Mouse (Mus musculus) ES-E14 (cell line): ENCODE results near the gene Tm4sf1. TPM values are rescaled to one million over a fixed set of nuclear protein-coding genes. Genes with fewer than 3 reads are reported as not detected.

ENCODE experiments used
- DNase-seq: peaks from one replicate; pipeline ENCODE4 v3.0.0-alpha.2; 2013; ENCODE audit warnings: low read depth, low spot score
- H3K27ac ChIP-seq: 2 replicates; pipeline ENCODE4 v1.5.1; 2012; ENCODE audit warnings: low read depth, mild to moderate bottlenecking, low read length, moderate library complexity, mixed read lengths; ENCODE audit not compliant: poor library complexity, insufficient read depth, severe bottlenecking
- H3K36me3 ChIP-seq: 2 replicates; pipeline ENCODE4 v1.6.1; 2012; ENCODE audit warnings: mild to moderate bottlenecking, low read length, moderate library complexity, mixed read lengths; ENCODE audit not compliant: control insufficient read depth, poor library complexity, insufficient read depth, severe bottlenecking
- H3K4me1 ChIP-seq, 2 experiments: fragments of 150-350 bp in 1 of 2; sonication (generic) in 1 of 2; 2 replicates each; pipeline ENCODE4 v1.6.1; 2012; ENCODE audit warnings: low read length in 2 of 2, mild to moderate bottlenecking in 1 of 2, mixed read lengths in 1 of 2; ENCODE audit not compliant: control insufficient read depth in 2 of 2, insufficient read depth in 2 of 2, poor library complexity in 1 of 2
- H3K4me3 ChIP-seq, 2 experiments: fragments of 150-350 bp in 1 of 2; sonication (generic) in 1 of 2; 2 replicates each; pipeline ENCODE4 v1.5.1; 2012; ENCODE audit warnings: low read length in 2 of 2, low read depth in 1 of 2, mild to moderate bottlenecking in 1 of 2, mixed read lengths in 1 of 2; ENCODE audit not compliant: insufficient read depth in 1 of 2, poor library complexity in 1 of 2, severe bottlenecking in 1 of 2
- H3K9ac ChIP-seq: 2 replicates; pipeline ENCODE4 v1.6.1; 2012; ENCODE audit warnings: low read depth, mild to moderate bottlenecking, low read length, mixed read lengths; ENCODE audit not compliant: poor library complexity, insufficient read depth, severe bottlenecking
- H3K9me3 ChIP-seq: fragments of 150-350 bp; sonication (generic); 2 replicates; pipeline ENCODE4 v1.6.1; 2012; ENCODE audit warnings: low read depth, mild to moderate bottlenecking, low read length; ENCODE audit not compliant: control insufficient read depth, insufficient read depth
- CHD2 ChIP-seq: IDR thresholded peaks from 2 replicates; pipeline ENCODE4 v1.6.1; 2014; ENCODE audit warnings: mild to moderate bottlenecking, low read depth, low read length, inconsistent platforms
- HCFC1 ChIP-seq: IDR thresholded peaks from 2 replicates; pipeline ENCODE4 v1.6.1; 2012; ENCODE audit warnings: low read length, inconsistent platforms, borderline replicate concordance; ENCODE audit not compliant: insufficient read depth
- MAFK ChIP-seq: IDR thresholded peaks from 2 replicates; pipeline ENCODE4 v1.6.1; 2014; ENCODE audit warnings: mild to moderate bottlenecking, low read depth, low read length, inconsistent platforms; ENCODE audit not compliant: insufficient read depth
- ZC3H11A ChIP-seq: IDR thresholded peaks from 2 replicates; pipeline ENCODE4 v1.6.1; 2012; ENCODE audit warnings: low read depth, mild to moderate bottlenecking, inconsistent platforms, low read length, borderline replicate concordance
- ZNF384 ChIP-seq: IDR thresholded peaks from 2 replicates; pipeline ENCODE4 v1.6.1; 2012; ENCODE audit warnings: low read depth, low read length, inconsistent platforms
- in situ Hi-C, 2 experiments: fragments of 600-800 bp; cut with MboI; formaldehyde crosslinking; loops; one replicate each; pipeline ENCODE4 v1.15.1; 2025; ENCODE audit warnings: low sequenced_read_pairs in 2 of 2, inconsistent platforms in 1 of 2; ENCODE audit not compliant: unreplicated experiment in 2 of 2
- total RNA-seq: library from RNA; depleted of rRNA; stranded (reverse); fragments of 300-350 nt; gene quantifications from 2 replicates; pipeline ENCODE4 v1.2.3, GENCODE M21; 2012

The Tm4sf1 gene
- total RNA-seq, 1 experiment = 5.1 TPM

DNA sequence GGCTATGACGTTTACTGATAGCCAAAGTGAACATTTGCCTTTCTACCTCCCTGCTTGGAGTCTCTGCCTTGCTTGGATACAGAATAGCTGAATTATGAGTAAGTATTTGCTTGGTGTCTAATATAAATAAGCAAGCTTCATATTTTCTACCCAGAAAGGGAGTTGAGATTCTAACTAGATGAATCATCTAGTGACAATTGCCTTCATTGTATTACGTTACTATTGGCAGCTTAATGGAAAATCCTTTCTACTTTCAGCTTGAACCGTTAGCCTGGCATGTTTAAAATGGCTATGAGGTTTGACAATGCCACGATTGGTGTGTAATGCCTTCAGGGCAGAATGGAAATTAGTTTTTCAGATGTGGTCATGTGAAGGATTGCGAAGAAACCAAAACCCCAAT lies 2.7 kb upstream of the Tm4sf1 start:
- Histone ChIP-seq H3K27ac (no peak overlapping the region), H3K4me3 (no peak overlapping the region), H3K36me3 (no peaks in the 10 kb centered on the region), H3K4me1 (no peaks in the 10 kb centered on the region), H3K9ac (no peak overlapping the region), H3K9me3 (no peaks in the 10 kb centered on the region)
- TF ChIP-seq CHD2 (no peak), MAFK (no peak), HCFC1 (no peak), ZNF384 (no peak), ZC3H11A (no peak)
- no peak for DNase-seq
- in situ Hi-C loops = no loop called here

DNA sequence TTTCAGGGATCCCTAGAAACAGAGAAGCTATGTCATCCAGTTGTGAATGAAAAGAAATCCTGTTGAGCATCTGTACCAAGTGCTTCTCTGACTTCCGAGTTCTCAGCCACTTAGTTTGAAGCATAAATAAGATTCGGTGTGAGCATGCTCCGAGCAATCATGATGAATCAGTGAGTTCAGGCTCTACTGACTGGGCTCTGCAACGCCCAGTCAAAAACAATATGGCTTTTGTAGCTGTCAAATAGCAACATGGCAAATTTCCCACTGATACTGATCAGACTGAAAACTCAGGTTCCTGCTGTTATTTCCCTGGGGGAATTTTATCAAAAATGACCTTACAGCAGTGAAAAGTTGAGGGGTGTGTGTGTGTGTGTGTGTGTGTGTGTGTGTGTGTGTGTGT lies 2.3 kb upstream of the Tm4sf1 start:
- H3K27ac ChIP-seq = no peak overlapping the region
- H3K4me3 ChIP-seq = no peak overlapping the region

DNA sequence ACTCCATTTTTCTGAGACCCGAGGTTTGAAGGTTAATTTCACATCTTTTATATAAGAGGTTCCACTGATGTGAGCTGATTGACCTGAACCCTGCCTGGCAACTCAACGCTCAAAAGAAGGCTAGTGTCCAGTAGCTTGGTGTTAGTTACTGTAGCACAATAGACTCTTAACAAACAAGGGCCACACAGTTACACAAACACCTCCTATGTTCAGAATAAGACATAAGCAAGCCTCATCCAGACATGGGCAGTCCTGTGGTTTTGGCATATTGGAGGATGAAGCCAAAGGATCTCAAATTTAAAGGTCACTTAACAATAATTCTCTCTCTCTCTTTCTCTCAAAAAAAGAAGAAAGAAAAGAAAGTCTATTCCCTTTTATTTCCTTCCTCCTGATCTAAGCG lies 1.7 kb upstream of the Tm4sf1 start:
- no peaks in the 10 kb centered on the region for H3K4me1 ChIP-seq
- in situ Hi-C loops = no loop called here
- DNase-seq = no peak
- no peak overlapping the region for H3K27ac ChIP-seq
- TF ChIP-seq HCFC1 (no peak), ZC3H11A (no peak), ZNF384 (no peak), CHD2 (no peak), MAFK (no peak)
- H3K9me3 ChIP-seq = no peaks in the 10 kb centered on the region
- no peak overlapping the region for H3K4me3 ChIP-seq
- H3K9ac ChIP-seq = no peak overlapping the region
- no peaks in the 10 kb centered on the region for H3K36me3 ChIP-seq

More for the DNA sequence above, 2.3 kb upstream of the Tm4sf1 start:
- H3K9me3 ChIP-seq = no peaks in the 10 kb centered on the region
- no peak overlapping the region for H3K9ac ChIP-seq
- in situ Hi-C loops = no loop called here
- no peak for TF ChIP-seq HCFC1
- no peak for TF ChIP-seq CHD2
- H3K4me1 ChIP-seq = no peaks in the 10 kb centered on the region
- DNase-seq = no peak
- H3K36me3 ChIP-seq = no peaks in the 10 kb centered on the region

DNA sequence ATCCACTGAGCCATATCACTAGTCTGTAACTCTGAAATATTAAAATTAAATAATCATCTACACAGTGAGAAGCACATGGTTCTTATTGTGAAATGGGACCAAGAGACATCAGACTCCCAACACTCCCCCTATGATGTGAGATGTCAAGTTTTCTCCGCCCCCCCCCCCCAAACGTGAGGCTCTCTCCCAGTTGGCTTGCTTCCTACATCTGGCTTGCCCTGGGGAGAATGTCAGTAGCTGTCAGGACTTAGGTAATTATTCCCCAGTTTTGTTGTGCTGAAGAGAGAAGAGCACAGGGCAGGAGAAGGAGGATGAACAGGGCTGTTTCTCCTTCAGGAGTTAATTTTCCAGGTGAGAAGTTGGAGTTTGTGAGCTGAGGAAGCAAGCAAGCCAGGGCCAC lies 1.1 kb upstream of the Tm4sf1 start:
- no peaks in the 10 kb centered on the region for H3K4me1 ChIP-seq
- in situ Hi-C loops = no loop called here
- H3K9me3 ChIP-seq = no peaks in the 10 kb centered on the region
- no peak overlapping the region for H3K27ac ChIP-seq
- no peaks in the 10 kb centered on the region for H3K36me3 ChIP-seq
- H3K9ac ChIP-seq = no peak overlapping the region
- TF ChIP-seq ZC3H11A (no peak), HCFC1 (no peak), MAFK (no peak), ZNF384 (no peak), CHD2 (no peak)
- H3K4me3 ChIP-seq = no peak overlapping the region
- DNase-seq = no peak

DNA sequence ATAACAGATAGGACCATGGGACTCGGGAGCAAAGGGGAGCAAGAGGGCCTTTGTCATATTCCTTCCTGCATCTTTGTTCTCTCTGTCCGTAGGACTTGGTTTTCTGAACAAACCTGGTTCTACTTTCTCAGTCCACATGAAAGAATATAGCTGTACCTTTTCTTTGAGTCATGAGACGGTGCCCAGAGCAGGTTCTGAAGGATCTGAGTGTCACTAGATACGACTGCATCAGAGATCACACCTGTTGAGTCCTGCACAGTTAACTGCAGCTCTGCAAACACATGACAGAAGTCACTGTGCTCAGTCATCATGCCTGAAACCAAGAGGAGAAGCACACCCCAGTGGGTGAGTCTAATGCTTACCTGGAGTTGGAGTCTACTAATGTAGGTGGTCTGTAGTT lies 422 bp downstream of the Tm4sf1 start:
- in situ Hi-C loops = no loop called here

More for the DNA sequence above, 422 bp downstream of the Tm4sf1 start:
- Histone ChIP-seq H3K9ac (no peak overlapping the region), H3K9me3 (no peaks in the 10 kb centered on the region), H3K4me3 (no peak overlapping the region), H3K27ac (no peak overlapping the region), H3K4me1 (no peaks in the 10 kb centered on the region), H3K36me3 (no peaks in the 10 kb centered on the region)
- no peak for DNase-seq
- TF ChIP-seq ZNF384 (no peak), CHD2 (no peak), ZC3H11A (no peak)
